Mouse (Mus musculus) ES-Bruce4 (cell line): ENCODE results near the gene Gpkow. TPM values are rescaled to one million over a fixed set of nuclear protein-coding genes. Genes with fewer than 3 reads are reported as not detected.

ENCODE experiments used
- H3K27ac ChIP-seq: 2 replicates; pipeline ENCODE4 v1.5.1; 2012; ENCODE audit warnings: low read length, inconsistent platforms; ENCODE audit not compliant: insufficient read depth
- H3K27me3 ChIP-seq: 2 replicates; pipeline ENCODE4 v1.6.1; 2012; ENCODE audit warnings: mild to moderate bottlenecking, low read length, inconsistent platforms; ENCODE audit not compliant: control insufficient read depth, poor library complexity, insufficient read depth, severe bottlenecking
- H3K36me3 ChIP-seq: 2 replicates; pipeline ENCODE4 v1.6.1; 2012; ENCODE audit warnings: inconsistent platforms, mild to moderate bottlenecking, low read length, moderate library complexity; ENCODE audit not compliant: control insufficient read depth, poor library complexity, insufficient read depth, severe bottlenecking
- H3K4me1 ChIP-seq: one replicate; pipeline ENCODE4 v1.8.1; 2011; ENCODE audit warnings: low read length; ENCODE audit not compliant: control insufficient read depth, insufficient read depth
- H3K4me3 ChIP-seq: 2 replicates; pipeline ENCODE4 v1.5.1; 2011; ENCODE audit warnings: low read depth, mild to moderate bottlenecking, low read length
- H3K9ac ChIP-seq: 2 replicates; pipeline ENCODE4 v1.6.1; 2012; ENCODE audit warnings: low read depth, mild to moderate bottlenecking, inconsistent platforms; ENCODE audit not compliant: poor library complexity, severe bottlenecking
- H3K9me3 ChIP-seq: replicated peaks from 2 replicates; pipeline ENCODE4 v1.6.1; 2012; ENCODE audit warnings: mild to moderate bottlenecking, low read length, inconsistent platforms; ENCODE audit not compliant: control insufficient read depth, poor library complexity, insufficient read depth, severe bottlenecking
- CTCF ChIP-seq: IDR thresholded peaks from one replicate; pipeline ENCODE4 v1.8.1; 2011; ENCODE audit warnings: low read depth, low read length
- EP300 ChIP-seq: IDR thresholded peaks from 2 replicates; pipeline ENCODE4 v1.6.1; 2011; ENCODE audit warnings: low read depth, low read length; ENCODE audit not compliant: insufficient read depth
- POLR2A ChIP-seq: IDR thresholded peaks from one replicate; pipeline ENCODE4 v1.8.1; 2011; ENCODE audit warnings: low read length; ENCODE audit not compliant: insufficient read depth
- polyA plus RNA-seq: library from polyadenylated mRNA; stranded (reverse); fragments of >200 nt; gene quantifications from 2 replicates; pipeline ENCODE4 v1.2.4, GENCODE M21; 2011; ENCODE audit warnings: low read depth; ENCODE audit not compliant: missing spikeins, insufficient read depth, insufficient read length

Gene Gpkow
- 14.7 and 17.1 TPM in 2 replicates for polyA plus RNA-seq

DNA sequence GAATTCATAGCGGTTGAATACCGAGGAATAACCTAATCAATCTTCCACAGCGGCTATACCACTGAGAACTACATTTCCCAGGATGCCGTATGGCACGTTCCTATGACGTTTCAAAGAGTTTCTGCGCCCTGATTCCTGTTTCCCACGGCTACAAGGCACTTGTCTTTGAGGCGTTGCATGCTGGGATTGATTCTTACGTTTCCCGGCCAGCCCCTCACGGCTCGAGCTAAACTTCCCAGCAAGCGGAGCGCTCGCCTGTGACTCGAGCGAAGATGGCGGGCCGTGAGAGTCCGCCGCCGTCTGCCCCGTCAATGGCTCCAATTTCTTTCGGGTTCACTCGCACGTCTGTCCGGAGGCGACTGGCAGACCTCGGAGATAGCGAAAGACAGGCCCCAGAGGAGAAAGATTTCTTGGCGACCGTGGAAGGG is at the start of gene Gpkow:
Gpkow (plus strand) TSS at position 178 of the 428 bp plus-strand sequence.
- H3K9me3 ChIP-seq: no peaks in the 10 kb centered on the region
- no peaks in the 10 kb centered on the region for H3K4me1 ChIP-seq
- peak within 1 kb of the TSS; percentile 92 for H3K9ac ChIP-seq
- no peaks in the 10 kb centered on the region for H3K27me3 ChIP-seq
- peak; percentile 50 for TF ChIP-seq POLR2A
- TF ChIP-seq EP300: no peak
- TF ChIP-seq CTCF: no peak
- H3K27ac ChIP-seq: peak within 1 kb of the TSS; percentile 37; the same call in 1 of the 2 replicates
- H3K36me3 ChIP-seq: no peaks in the 10 kb centered on the region; the same call in none of the 2 replicates
- H3K4me3 ChIP-seq: peak within 1 kb of the TSS; percentile 99

DNA sequence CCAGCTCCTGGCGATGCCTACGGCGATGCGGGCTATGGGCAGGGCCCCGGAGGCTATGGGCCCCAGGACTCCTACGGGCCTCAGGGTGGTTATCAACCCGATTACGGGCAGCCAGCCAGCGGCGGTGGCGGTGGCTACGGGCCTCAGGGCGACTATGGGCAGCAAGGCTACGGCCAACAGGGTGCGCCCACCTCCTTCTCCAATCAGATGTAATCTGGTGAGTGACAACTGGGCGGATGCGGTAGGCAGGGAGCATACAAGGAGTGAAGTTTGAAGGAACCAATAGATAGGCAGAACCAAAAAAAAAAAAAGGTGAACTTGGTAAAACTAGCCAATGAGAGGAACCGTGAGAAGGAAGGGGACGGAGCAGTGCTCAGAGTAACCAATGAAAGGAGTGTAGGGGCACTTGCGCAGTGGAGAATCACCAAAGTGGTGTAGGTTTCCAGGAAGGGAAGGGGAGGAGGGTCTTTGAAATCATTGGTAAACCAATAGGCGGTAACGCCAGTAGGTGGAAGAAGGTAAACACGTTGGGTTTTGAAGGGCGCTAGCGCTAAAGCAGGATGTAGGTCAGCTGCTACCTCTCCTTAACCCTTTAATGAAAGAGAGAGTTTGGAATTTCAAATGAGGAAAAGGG is 48.1 kb upstream of the Gpkow start:
- H3K27ac ChIP-seq: peak overlapping the region; percentile 68
- H3K4me3 ChIP-seq: peak overlapping the region; percentile 80
- H3K4me1 ChIP-seq: peaks cover 2% of the 10 kb centered on the region
- TF ChIP-seq POLR2A (no peak), EP300 (no peak), CTCF (no peak)
- no peaks in the 10 kb centered on the region for H3K36me3 ChIP-seq
- peak overlapping the region; percentile 71 for H3K9ac ChIP-seq
- no peaks in the 10 kb centered on the region for H3K27me3 ChIP-seq
- no peaks in the 10 kb centered on the region for H3K9me3 ChIP-seq

DNA sequence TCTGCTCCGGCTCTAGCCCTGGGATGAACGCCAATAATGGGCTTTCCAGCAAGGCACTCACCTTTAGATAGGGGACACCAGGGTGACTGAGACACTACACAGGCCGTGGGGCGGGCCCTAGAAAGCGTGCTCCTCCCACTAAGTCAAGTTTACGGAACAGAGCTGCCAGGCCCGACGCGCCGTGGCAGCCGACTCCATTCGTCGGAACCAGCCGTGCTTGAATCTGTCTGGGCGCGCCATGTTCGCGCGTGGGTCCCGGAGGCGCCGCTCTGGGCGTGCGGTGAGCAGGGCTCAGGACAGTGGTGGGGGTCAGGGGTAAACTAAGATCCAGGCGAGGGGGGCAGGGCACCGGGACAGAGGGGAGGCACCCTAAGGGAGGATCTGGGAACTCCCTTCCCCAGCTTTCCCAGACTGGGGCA is 39.7 kb upstream of the Gpkow start, which contains the start of gene Prickle3:
Prickle3 (plus strand) TSS at position 40 of the 419 bp plus-strand sequence.
- no peak within 1 kb of the TSS for H3K27ac ChIP-seq
- peak within 1 kb of the TSS; percentile 67 for H3K4me3 ChIP-seq
- H3K9ac ChIP-seq: peak within 1 kb of the TSS; percentile 58

DNA sequence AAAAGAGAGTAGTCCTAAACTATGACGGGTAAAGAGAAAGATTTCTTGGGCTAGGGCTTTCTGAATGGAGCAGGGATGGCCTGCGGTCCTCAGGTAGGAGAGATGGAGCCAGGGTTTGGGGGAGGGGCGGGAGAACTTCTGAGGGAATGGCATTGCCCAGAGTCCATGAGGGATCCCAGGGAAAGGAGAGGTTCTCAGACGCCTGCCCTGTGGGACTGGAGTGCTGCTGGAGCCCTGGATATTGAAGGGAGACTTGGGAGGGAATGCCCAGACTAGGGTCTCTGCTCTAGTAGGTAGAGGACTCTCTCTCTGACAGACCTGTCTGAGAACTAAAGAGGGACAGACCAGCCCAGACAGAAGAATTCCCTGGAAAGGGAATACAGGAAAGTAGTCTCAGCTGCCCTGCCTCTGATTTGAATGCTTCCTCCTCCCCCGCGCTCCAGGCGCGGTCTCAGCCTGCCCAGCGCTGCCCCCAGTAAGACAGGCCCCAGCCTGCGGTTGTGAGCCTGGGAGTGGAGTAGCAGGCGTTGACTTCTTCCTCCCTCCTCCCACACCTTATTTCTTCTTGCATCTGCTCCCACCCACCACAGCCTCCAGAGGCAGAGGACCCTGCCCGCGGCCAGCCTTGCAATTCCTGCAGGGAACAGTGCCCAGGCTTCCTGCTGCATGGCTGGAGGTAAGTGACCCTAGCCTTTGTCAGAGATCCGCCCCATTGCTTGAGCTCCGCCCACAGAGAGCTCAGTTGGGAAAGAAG is 38.7 kb upstream of the Gpkow start:
- H3K9ac ChIP-seq: peak overlapping the region; percentile 58; the same call in 1 of the 2 replicates
- H3K36me3 ChIP-seq: no peaks in the 10 kb centered on the region
- H3K27ac ChIP-seq: no peak overlapping the region
- H3K4me1 ChIP-seq: no peaks in the 10 kb centered on the region
- no peaks in the 10 kb centered on the region for H3K27me3 ChIP-seq
- H3K9me3 ChIP-seq: no peaks in the 10 kb centered on the region
- no peak for TF ChIP-seq CTCF
- TF ChIP-seq POLR2A: no peak
- TF ChIP-seq EP300: no peak
- H3K4me3 ChIP-seq: peak overlapping the region; percentile 42

More for the DNA sequence above, 39.7 kb upstream of the Gpkow start, which contains the start of gene Prickle3:
- TF ChIP-seq POLR2A: no peak
- no peak for TF ChIP-seq EP300
- H3K4me1 ChIP-seq: no peaks in the 10 kb centered on the region
- H3K36me3 ChIP-seq: no peaks in the 10 kb centered on the region
- H3K9me3 ChIP-seq: no peaks in the 10 kb centered on the region
- no peaks in the 10 kb centered on the region for H3K27me3 ChIP-seq

DNA sequence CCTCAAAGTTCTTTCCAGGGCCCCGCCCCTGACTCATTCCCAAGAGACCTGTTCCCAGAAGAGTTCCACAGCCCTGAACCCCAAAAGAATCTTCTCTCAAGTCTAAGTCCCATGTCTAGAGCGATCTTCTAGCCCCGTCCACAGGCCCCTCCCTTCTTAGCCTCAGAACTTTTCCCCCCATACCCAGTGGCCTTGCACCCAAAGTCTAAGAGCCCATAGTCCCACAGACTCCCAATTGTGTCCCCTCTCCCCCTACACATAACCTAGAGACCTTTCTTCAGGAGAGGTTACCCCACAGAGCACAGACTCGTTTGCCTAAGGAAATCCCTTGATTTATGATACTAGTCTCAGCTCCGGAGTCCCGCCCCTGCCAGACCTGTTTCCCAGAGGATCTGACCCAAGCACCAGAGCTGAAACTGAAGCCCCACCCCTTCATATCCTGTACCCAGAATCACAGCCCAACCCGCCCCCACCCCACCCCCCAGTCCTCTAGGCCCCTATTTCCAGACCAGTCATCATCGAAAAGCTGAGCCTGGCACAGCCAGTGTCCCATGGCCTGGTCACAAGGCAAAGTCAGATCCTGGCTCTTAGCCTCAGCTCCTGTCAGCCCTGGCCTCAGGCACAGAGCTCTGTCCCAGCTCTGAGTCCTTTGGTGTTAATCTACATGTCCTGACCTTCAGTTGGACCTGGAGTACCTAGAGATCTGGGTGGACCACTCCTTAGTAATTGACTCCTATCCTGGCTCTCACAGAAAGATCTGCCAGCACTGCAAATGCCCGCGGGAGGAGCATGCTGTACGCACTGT is 37.9 kb upstream of the Gpkow start:
- no peak for TF ChIP-seq EP300
- no peak for TF ChIP-seq CTCF
- no peak for TF ChIP-seq POLR2A
- no peaks in the 10 kb centered on the region for H3K4me1 ChIP-seq
- H3K9me3 ChIP-seq: no peaks in the 10 kb centered on the region
- H3K9ac ChIP-seq: no peak overlapping the region
- H3K36me3 ChIP-seq: no peaks in the 10 kb centered on the region
- no peaks in the 10 kb centered on the region for H3K27me3 ChIP-seq
- no peak overlapping the region for H3K4me3 ChIP-seq
- H3K27ac ChIP-seq: 0 out of 2 replicates have a peak overlapping the region, but pooled peaks have one; percentile 45
